Mouse (Mus musculus): ENCODE measurements around the gene Hhat.

Hhat gene

GRCm38 (mm10) chr1:192503651-192504050 is 267.4 kb downstream of the Hhat start:
- no peak for DNase-seq (ENCODE audit: low read depth, low spot score)
- no peaks in the 10 kb centered on the region for H3K36me3 ChIP-seq (ENCODE audit: control insufficient read depth, insufficient read depth, low read length, poor library complexity, severe bottlenecking)
- no peaks in the 10 kb centered on the region for H3K27me3 ChIP-seq (ENCODE audit: control insufficient read depth, insufficient read depth, low read length, poor library complexity, severe bottlenecking)

GRCm38 (mm10) chr1:192502835-192503234 is 268.2 kb downstream of the Hhat start:
- DNase-seq (ENCODE audit: low read depth, low spot score): no peak
- H3K27me3 ChIP-seq (ENCODE audit: control insufficient read depth, insufficient read depth, low read length, poor library complexity, severe bottlenecking): no peaks in the 10 kb centered on the region
- no peaks in the 10 kb centered on the region for H3K36me3 ChIP-seq (ENCODE audit: control insufficient read depth, insufficient read depth, low read length, poor library complexity, severe bottlenecking)

- no peak for DNase-seq (ENCODE audit: low read depth, low spot score)
- Histone ChIP-seq H3K27me3 (ENCODE audit: control insufficient read depth, insufficient read depth, low read length, poor library complexity, severe bottlenecking) (no peaks in the 10 kb centered on the region), H3K36me3 (ENCODE audit: control insufficient read depth, insufficient read depth, low read length, poor library complexity, severe bottlenecking) (no peaks in the 10 kb centered on the region)
Observed at GRCm38 (mm10) chr1:192502016-192502415, 269.0 kb downstream of the Hhat start.

DNA sequence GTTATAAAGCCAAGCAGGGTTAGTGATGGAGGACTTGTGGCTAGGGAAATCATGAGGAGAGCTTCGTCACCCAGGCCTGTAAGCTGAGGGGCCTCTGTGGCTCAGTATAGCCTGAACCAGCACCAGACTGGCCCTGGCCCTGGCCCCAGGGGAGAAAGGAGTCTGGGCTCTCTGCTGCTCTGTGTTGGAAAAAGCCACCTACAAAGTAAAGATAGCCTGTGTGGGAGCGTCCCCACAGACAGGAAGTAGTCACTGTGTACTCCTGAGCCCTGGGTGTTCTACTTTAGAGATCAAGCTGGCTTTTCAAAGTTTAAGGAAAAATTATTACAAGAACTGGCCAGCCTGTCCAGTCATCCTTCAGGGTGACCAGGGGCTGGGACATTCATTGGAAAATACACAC is 273.5 kb downstream of the Hhat start:
- Histone ChIP-seq H3K36me3 (ENCODE audit: control insufficient read depth, insufficient read depth, low read length, poor library complexity, severe bottlenecking) (no peaks in the 10 kb centered on the region), H3K27me3 (ENCODE audit: control insufficient read depth, insufficient read depth, low read length, poor library complexity, severe bottlenecking) (no peaks in the 10 kb centered on the region)
- DNase-seq (ENCODE audit: low read depth, low spot score): no peak

DNA sequence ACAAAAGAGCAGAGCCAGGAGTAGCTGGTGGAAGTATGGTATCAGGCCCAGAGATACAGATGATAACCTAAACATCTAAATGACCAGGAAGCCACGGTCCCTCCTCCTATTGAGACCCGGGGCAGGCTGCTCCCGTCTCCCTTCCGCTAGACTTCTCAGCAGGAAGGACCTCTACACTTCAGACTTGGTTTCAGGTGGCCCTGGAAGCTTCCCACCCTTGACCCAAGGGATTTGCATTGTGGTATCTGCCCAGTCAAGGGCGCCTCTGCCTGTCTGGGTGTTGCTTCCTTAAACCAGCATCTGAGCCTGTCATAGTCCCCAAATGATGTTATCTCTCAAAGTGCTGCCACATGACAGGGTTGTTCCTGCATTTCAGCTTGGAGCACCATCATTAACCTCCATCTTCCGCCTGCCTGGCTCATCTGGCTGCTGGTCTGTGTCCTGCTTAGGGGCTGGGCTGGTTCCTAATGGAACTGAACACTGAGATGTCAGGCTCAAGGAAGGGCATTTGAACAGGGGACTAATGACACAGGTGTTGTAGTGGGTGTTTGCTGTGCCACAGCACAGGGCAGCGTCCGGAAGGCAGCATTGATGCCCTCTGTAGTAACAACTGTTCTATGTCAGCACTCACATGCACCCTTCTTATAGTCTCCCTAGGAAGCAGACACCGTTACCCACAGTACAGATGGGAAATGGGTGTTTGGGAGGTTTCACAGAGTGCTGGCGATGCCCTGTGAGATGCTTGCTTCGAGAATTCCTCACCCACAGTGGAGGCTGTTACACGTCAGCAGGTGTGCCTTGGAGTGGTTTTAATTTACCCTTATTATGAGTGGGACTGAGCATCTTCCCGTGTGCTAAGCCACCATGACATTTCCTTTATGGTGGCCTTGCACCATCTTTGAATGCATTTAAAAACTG is 280.9 kb downstream of the Hhat start:
- Histone ChIP-seq H3K27me3 (ENCODE audit: control insufficient read depth, insufficient read depth, low read length, poor library complexity, severe bottlenecking) (no peaks in the 10 kb centered on the region), H3K36me3 (ENCODE audit: control insufficient read depth, insufficient read depth, low read length, poor library complexity, severe bottlenecking) (no peaks in the 10 kb centered on the region)
- no peak for DNase-seq (ENCODE audit: low read depth, low spot score)

- no peaks in the 10 kb centered on the region for H3K27me3 ChIP-seq (ENCODE audit: control insufficient read depth, insufficient read depth, low read length, poor library complexity, severe bottlenecking)
Observed at GRCm38 (mm10) chr1:192487571-192487970, 283.5 kb downstream of the Hhat start.

GRCm38 (mm10) chr1:192485030-192485429 is 286.0 kb downstream of the Hhat start:
- no peak for DNase-seq (ENCODE audit: low read depth, low spot score)
- no peaks in the 10 kb centered on the region for H3K27me3 ChIP-seq (ENCODE audit: control insufficient read depth, insufficient read depth, low read length, poor library complexity, severe bottlenecking)
- H3K36me3 ChIP-seq (ENCODE audit: control insufficient read depth, insufficient read depth, low read length, poor library complexity, severe bottlenecking): no peaks in the 10 kb centered on the region

More at GRCm38 (mm10) chr1:192487571-192487970, 283.5 kb downstream of the Hhat start:
- no peak for DNase-seq (ENCODE audit: low read depth, low spot score)
- no peaks in the 10 kb centered on the region for H3K36me3 ChIP-seq (ENCODE audit: control insufficient read depth, insufficient read depth, low read length, poor library complexity, severe bottlenecking)

- Histone ChIP-seq H3K27me3 (ENCODE audit: control insufficient read depth, insufficient read depth, low read length, poor library complexity, severe bottlenecking) (no peaks in the 10 kb centered on the region), H3K36me3 (ENCODE audit: control insufficient read depth, insufficient read depth, low read length, poor library complexity, severe bottlenecking) (no peaks in the 10 kb centered on the region)
- no peak for DNase-seq (ENCODE audit: low read depth, low spot score)
Observed at GRCm38 (mm10) chr1:192481446-192481845, 289.6 kb downstream of the Hhat start.

GRCm38 (mm10) chr1:192480072-192480784 is 290.8 kb downstream of the Hhat start:
- Histone ChIP-seq H3K27me3 (ENCODE audit: control insufficient read depth, insufficient read depth, low read length, poor library complexity, severe bottlenecking) (no peaks in the 10 kb centered on the region), H3K36me3 (ENCODE audit: control insufficient read depth, insufficient read depth, low read length, poor library complexity, severe bottlenecking) (no peaks in the 10 kb centered on the region)
- DNase-seq (ENCODE audit: low read depth, low spot score): no peak

DNA sequence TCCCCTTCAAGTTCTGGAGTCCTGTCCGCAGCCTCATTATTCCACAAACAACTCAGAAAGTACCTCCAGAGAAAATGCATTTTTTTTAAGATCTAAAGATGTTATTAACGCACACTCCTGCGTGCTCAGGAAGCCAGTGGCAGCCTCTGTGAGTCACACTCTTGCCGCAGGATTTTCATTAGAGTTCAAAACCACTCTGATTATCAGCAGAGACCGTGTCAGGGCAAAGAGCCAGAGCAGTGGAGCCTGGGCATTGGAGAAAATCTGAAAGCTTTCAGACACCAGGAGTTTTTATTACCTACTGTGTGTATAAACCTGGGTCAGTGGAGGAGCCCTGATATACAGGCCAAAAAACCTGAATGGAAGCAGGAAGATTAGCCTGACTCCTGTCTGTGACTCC is 292.8 kb downstream of the Hhat start:
- H3K27me3 ChIP-seq (ENCODE audit: control insufficient read depth, insufficient read depth, low read length, poor library complexity, severe bottlenecking): no peaks in the 10 kb centered on the region
- DNase-seq (ENCODE audit: low read depth, low spot score): no peak

GRCm38 (mm10) chr1:192477556-192477955 is 293.5 kb downstream of the Hhat start:
- Histone ChIP-seq H3K27me3 (ENCODE audit: control insufficient read depth, insufficient read depth, low read length, poor library complexity, severe bottlenecking) (no peaks in the 10 kb centered on the region), H3K36me3 (ENCODE audit: control insufficient read depth, insufficient read depth, low read length, poor library complexity, severe bottlenecking) (no peaks in the 10 kb centered on the region)
- DNase-seq (ENCODE audit: low read depth, low spot score): no peak

More for the DNA sequence above, 292.8 kb downstream of the Hhat start:
- H3K36me3 ChIP-seq (ENCODE audit: control insufficient read depth, insufficient read depth, low read length, poor library complexity, severe bottlenecking): no peaks in the 10 kb centered on the region

DNA sequence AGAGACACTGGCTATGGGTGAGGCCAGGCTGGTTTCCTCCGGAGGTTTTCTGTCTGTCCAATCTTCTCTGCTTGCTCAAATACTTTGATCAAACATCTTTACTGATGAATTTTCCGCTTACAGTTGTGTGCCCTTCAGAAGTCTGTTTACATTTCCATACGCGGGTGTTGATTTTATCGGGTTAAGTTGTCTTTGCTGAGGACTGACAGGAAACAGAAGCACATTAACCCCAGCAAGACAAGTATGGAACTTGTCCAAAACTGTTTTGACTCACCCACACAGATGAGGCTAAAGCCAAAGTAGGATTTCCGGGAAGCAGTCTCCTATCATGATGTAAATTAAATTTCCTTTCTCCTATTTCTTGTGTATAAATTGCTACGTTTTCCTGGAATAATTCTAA is 294.3 kb downstream of the Hhat start:
- no peaks in the 10 kb centered on the region for H3K36me3 ChIP-seq (ENCODE audit: control insufficient read depth, insufficient read depth, low read length, poor library complexity, severe bottlenecking)
- no peaks in the 10 kb centered on the region for H3K27me3 ChIP-seq (ENCODE audit: control insufficient read depth, insufficient read depth, low read length, poor library complexity, severe bottlenecking)
- no peak for DNase-seq (ENCODE audit: low read depth, low spot score)

GRCm38 (mm10) chr1:192473134-192473533 is 297.9 kb downstream of the Hhat start:
- Histone ChIP-seq H3K27me3 (ENCODE audit: control insufficient read depth, insufficient read depth, low read length, poor library complexity, severe bottlenecking) (no peaks in the 10 kb centered on the region), H3K36me3 (ENCODE audit: control insufficient read depth, insufficient read depth, low read length, poor library complexity, severe bottlenecking) (no peaks in the 10 kb centered on the region)
- DNase-seq (ENCODE audit: low read depth, low spot score): no peak

DNA sequence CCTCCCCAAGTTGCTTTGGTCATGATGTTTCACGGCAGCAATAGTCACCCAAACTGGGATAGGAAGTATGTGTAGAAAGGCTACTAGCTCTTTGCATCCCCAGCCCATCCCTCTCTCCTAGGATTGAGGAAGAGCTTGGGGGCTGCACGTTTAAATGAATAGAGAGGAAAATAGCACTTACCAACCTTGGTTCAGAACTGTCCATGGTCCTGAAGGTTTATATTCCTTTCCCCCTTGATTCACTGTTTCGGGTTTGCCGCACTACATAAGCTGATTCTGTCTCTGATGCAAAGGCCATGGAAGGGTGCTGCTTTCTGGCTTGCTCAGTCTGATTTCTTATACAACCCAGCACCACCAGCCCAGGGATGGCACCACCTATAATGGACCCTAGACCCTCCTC is 298.7 kb downstream of the Hhat start:
- H3K36me3 ChIP-seq (ENCODE audit: control insufficient read depth, insufficient read depth, low read length, poor library complexity, severe bottlenecking): no peaks in the 10 kb centered on the region
- no peaks in the 10 kb centered on the region for H3K27me3 ChIP-seq (ENCODE audit: control insufficient read depth, insufficient read depth, low read length, poor library complexity, severe bottlenecking)
- DNase-seq (ENCODE audit: low read depth, low spot score): no peak

DNA sequence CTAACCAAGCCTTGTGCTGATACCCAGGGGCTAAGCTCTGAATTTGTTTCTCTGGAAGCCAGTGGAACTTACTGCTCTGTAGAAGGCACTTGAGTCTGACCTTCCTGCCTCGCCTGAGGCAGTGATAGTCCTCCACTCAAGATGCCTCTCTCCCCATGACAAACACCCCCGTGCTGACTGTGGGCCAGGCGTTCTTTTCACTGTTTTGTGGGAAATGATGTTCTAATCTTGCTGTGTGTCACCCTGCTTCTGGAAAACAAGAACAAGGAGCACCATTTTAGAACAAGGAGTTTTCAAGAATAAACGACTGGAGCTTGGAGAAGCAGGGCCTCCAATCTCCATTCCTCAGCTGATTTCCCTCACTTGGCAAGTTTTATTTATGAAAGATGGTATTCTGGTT is 307.3 kb downstream of the Hhat start:
- no peaks in the 10 kb centered on the region for H3K36me3 ChIP-seq (ENCODE audit: control insufficient read depth, insufficient read depth, low read length, poor library complexity, severe bottlenecking)
- DNase-seq (ENCODE audit: low read depth, low spot score): no peak
- H3K27me3 ChIP-seq (ENCODE audit: control insufficient read depth, insufficient read depth, low read length, poor library complexity, severe bottlenecking): no peaks in the 10 kb centered on the region

Measured in splenic B cell, adult 2 months (primary cell).